Mouse (Mus musculus) thymus, postnatal 25 days (tissue): ENCODE measurements around the gene Disp3.

Source experiments
- DNase-seq: peaks from one replicate; pipeline ENCODE4 v3.0.0; 2022

Disp3 gene

GRCm38 (mm10) chr4:148287476-148288054, at the start of gene Disp3:
Disp3 (minus strand) TSS chr4:148287965.
- no peak for DNase-seq

DNA sequence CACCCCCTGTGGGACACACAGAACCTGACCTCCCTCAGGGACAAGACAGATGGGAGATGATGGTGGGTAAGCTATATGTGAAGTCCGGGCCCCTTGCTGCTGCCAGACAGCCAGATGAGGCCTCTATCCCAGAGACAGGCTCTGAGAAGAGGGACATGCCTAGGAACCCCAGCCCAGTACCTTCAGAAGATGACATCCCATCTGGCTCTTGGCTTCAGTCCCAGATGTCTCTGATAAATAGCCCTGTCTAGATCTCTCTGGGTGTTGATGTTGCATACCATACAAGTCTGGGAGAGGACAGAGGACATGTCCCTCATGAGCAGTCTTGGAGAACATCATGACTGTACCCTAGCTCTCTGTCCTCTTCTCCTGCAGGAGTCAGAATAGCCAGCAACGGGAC, 42.5 kb upstream of the Disp3 start:
- no peak for DNase-seq

DNA sequence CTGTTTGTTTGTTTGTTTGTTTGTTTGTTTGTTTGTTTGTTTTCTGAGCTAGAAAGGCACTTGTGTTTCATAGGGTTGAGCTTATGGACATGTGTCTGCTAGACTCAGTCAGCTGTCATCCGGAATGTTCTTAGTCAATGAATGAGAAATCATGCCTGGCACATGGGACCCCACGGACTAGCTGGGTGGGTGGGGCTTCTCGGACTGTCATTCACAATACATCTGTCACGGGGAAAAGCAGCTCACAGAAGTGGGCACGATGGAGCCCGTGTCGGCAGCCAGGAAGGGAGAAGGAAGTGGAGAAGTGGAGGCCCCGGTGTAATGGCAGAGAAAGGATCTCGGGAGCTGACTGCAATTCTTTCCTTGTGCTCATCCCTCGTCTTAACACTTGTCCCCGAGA, 41.7 kb upstream of the Disp3 start:
- DNase-seq = no peak

DNA sequence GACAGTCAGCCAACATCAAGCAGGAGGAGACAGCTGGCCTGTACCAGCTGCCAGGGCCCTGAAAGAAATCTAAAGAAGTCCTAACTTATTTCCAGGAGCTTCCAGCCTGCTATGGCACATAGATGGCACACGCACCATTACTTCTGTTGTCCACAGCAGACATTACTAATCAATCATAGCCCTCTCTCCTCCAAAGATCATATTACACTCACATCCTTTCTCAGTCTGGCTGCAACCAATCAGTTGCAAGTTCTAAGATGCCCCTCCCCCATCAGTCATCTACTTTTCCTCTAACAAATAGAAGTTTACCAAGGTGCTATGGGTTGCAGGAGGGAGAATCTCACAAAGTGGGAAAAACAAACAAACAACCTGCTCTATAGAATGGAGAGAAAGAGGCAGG, 40.5 kb upstream of the Disp3 start:
- DNase-seq = no peak

DNA sequence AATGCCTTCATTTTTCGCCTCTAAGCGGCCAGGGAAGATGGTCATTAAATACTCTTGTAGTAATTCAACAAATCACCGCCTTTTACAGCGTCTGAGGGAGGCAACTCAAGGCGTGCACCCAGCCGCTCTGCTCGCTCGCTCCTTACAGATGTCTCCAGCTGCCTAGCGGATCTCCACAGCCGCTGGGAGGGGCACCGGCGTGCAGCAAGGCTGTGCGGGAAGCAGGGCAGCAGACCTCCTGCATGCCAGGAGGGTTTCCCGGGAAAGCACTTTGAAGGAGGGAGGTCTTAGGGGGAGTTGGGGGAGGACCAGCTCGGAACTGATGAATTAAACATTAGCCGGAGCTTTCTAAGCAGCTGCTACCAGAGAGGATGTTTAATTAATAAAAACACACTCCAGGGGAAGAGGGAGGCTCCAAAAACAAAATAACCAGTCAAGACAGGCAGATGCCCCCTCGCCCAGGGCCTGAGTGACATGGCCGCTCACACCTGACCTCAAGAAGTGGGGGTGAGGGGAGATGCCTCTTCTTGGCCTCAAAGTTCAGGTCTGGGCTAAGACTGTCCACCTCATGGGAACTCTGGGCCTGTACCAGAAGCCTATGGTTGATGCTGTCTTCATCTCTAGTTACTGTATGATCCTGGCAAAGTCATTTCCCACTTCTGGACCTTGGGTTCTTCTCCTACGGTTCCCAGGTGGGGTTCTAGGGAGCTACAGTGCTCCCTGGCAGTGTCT, 39.7 kb upstream of the Disp3 start:
- DNase-seq = no peak

GRCm38 (mm10) chr4:148326791-148327190, 39.0 kb upstream of the Disp3 start:
- DNase-seq = no peak

DNA sequence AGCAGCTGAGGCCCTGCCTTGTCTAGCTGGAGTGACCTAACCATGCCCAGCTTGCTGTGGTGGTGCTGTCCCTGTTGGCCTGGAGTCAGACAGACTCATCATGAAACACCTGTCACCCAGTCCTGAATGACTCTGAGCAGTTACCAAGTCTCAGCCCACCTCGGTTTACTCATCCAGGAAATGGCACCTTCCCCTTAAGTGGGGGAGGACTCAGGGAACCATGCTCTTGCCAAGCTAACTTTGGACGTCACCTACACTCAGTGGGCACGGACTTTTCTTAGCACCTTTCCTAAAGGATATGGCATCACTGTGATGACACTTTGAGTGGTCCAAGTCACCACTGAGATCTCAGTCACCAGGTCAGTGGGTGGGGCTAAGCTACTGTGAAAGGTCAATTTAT, 38.2 kb upstream of the Disp3 start:
- no peak for DNase-seq

DNA sequence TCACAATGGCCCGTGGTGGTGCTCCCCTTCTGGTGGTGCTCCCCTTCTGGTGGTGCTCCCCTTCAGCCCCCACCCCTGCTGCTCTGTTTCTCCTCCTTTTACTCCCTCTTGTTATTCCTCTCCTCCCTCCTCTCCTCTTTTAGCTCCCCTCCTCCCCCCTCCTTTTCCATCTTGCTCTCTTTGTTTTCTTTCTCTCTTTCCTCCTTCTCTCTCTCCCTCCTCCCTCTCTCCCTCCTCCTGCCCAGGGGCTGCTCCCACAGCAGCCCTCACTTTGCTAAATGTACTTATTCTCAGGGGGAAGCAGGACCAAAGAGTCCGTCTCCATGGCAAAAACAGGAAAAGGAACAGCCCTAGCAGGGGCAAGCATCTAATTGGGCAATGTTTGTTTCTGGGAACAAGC, 37.3 kb upstream of the Disp3 start:
- no peak for DNase-seq

- no peak for DNase-seq
Observed at GRCm38 (mm10) chr4:148322152-148322551, 34.4 kb upstream of the Disp3 start.

DNA sequence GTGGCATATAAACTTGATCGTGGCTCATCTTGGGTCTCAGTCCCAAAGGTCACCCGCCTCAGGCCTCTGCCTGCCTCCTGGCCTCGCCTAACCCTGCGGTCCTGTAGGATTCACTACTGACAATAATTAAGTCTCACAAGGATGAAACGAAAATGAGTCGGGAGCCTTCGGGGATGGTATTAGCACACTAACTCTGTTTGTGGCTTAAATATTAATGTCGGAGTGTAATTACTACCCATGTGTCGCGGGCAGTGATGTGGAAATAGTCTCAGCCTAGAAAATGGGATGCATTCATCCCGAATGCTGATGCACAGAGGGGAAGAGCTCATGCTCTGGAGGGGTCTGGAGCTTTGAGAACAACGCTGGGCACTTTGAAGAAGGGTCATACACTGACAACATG, 31.6 kb upstream of the Disp3 start:
- DNase-seq = no peak

DNA sequence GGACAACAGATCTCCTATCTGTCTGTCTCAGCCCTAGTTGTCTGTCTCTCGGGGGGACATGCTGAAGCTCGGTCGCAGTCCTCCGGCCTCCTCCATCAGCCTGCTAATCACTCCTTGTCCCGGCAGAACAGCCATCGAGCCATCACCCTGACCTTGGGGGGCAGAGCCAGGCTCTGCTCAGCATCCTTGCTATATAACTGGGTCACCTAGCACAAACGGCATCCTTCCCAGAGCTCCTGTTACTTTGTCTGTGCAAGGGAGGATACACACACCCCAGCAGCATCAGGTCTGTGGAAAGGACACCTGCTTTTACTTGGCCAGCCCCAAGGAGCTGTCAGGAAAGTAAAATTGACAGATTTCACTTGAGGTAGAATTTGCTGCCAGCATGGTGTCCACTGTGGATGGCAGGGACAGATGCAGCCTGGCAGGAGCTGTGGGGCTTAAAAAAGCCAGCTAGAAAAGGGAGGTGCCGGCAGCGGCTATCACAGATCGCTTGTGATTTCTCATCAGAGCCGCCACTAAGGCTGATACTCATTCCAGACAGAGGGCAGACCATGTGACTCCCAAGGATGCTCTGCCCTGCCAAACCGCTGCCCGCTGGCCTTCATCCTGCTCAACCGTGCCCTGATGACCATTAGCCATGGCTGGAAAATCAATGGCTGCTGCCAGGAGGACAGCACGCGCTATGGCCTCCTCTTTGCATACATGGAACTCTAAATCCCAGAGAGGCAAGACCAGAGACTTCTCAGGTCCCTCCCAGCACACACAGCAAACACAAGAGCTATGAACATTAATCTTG, 27.8 kb upstream of the Disp3 start:
- DNase-seq = no peak

DNA sequence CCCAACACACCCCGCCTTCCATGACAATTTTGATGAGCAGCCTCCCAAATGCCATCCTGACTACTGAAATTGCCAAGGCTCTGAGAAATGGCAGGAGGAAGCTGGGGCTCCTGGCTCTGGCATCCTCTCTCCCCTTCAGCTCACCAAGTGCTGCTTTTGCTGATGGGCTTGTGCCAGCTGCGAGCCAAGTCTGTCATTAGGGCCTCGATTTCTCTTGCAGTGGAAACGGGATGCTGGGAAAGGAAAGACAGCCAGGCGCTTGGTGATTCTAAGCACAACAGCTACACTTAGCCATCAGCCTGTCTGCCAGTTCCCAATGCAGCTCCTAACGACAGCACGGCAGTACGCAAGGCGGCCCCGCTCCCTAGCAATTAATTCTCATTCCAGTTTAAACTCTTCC, 26.6 kb upstream of the Disp3 start:
- DNase-seq = no peak

DNA sequence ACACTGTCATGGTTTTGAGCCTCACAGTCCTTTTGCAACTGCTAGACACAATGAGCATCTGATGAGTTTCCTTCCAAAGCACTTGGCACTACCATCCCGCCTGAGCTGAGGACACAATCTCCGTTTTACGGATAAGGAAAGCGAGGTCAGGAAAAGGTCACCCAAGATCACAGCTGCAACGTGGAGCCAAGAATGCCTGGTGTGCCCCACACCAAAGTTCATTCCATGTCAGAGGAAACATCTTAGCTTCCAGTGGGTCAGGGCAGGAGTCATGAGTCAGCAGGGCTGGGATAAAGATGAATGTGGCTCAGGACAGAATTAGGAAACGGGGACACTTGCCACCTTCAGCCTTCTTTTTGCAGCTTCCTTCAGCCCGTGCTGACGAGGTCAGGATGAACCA, 25.8 kb upstream of the Disp3 start:
- no peak for DNase-seq

DNA sequence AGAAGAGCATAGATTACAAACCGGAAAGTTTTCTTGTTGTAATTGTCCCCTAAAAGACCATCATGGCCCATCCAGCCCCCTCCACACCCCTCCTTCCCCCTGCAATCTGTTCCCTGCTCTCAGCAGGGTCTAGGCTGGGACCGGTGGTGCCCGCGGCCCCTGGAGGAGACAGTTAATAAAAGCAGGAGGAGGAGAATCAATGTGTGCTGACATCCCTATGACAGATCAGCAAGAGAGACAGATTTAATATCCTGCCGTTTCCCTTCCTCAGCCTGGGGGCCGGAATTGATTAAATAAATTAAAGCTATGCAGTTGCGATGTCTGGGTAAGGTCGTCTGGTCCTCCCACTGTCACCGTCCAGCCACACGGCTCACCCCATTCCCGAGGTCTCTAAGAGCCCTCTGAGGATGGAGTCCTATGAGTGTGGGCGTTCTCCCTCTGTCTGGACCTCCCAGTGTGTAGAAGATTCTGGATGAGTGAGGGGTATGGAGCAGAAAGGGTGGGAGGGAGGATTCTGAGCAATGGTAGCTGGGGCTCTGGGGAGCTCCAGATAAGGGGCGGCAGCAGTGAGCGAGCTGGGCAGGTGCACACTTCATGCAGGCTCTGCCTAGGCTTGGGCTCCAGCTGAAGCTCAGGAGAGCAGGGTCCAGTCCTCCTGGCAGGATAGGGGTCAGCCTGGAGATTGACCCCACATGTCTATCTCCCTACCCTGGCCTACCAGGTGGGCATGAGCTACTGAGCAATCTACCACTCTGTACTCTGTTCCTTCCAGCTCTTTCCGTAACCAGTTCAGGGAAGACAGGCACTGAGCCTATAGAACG, 24.7 kb upstream of the Disp3 start:
- no peak for DNase-seq

DNA sequence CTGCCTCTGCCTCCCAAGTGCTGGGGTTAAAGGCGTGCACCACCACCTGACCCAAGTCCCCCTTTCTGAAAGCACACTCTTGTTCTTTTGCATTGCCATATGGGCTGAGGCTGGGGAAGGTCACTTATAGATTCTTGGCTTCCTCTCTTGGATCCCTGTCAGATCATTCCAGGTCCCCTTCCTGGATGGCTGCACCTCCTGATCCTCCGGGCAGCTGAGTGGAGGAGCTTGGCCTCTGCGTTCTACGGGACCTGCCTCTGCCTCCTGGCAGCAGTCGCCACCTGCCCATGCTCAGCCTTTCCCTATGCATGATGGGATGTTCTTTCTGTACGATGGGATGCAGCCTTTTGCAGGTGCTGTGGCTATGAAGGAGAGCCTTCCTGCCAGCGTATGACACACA, 23.1 kb upstream of the Disp3 start:
- no peak for DNase-seq

- no peak for DNase-seq
Observed at GRCm38 (mm10) chr4:148310126-148310525, 22.4 kb upstream of the Disp3 start.

GRCm38 (mm10) chr4:148306406-148307083, 18.8 kb upstream of the Disp3 start:
- no peak for DNase-seq

- DNase-seq = no peak
Observed at GRCm38 (mm10) chr4:148298720-148299119, 11.0 kb upstream of the Disp3 start.

- no peak for DNase-seq
Observed at GRCm38 (mm10) chr4:148297640-148298039, 9.9 kb upstream of the Disp3 start.

GRCm38 (mm10) chr4:148293319-148293718, 5.6 kb upstream of the Disp3 start:
- peak; percentile 6 for DNase-seq

- no peak for DNase-seq
Observed at GRCm38 (mm10) chr4:148291849-148292248, 4.1 kb upstream of the Disp3 start.

DNA sequence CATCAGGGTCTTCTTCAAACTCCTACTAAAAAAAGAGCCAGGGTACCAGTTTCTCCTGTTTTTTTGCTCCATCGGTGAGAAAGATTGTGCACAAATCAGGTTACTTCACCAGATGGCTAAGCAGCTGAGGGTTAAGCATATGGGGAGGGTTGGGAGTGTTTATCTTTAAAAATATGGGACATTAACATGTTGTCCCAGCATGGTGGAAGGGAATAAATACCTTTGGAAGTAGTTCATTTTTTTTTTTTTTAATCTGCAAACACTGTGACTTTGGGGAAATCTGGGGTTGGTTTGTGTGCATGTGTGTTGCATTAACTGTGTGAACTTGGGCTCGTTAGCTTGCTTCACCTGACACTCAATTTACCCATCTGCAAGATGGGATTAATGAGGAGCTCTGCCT, 3.3 kb upstream of the Disp3 start:
- DNase-seq = no peak
